Mouse (Mus musculus) lung, adult 2 months (tissue): ENCODE results near the gene Myo9b. TPM values are rescaled to one million over a fixed set of nuclear protein-coding genes. Genes with fewer than 3 reads are reported as not detected.

Source experiments
- DNase-seq: peaks from one replicate; pipeline ENCODE4 v3.0.0; 2022
- H3K4me1 ChIP-seq: fragments of 200-500 bp; 2 replicates; pipeline ENCODE4 v1.6.1; 2011; ENCODE audit warnings: low read length; ENCODE audit not compliant: control insufficient read depth, insufficient read depth
- H3K4me3 ChIP-seq: fragments of 200-500 bp; replicated peaks from 2 replicates; pipeline ENCODE3; 2011; ENCODE audit warnings: low read depth, mild to moderate bottlenecking, control low read depth, low read length; ENCODE audit errors: extremely low read depth
- CTCF ChIP-seq: fragments of 200-500 bp; IDR thresholded peaks from 2 replicates; pipeline ENCODE4 v1.5.1; 2011; ENCODE audit warnings: mild to moderate bottlenecking, low read length, control low read depth; ENCODE audit not compliant: insufficient read depth
- POLR2A ChIP-seq: fragments of 200-500 bp; IDR thresholded peaks from 2 replicates; pipeline ENCODE4 v1.6.1; 2011; ENCODE audit warnings: low read depth, mild to moderate bottlenecking, control low read depth, low read length, borderline replicate concordance; ENCODE audit errors: extremely low read depth
- WGBS: fragments of 180-500 bp; shearing (Covaris S2); methylation state at CpG from one replicate; pipeline ENCODE4 v1.1.7; 2018; 5-methylcytosine and 5-hydroxymethylcytosine counted together
- polyA plus RNA-seq: library from polyadenylated mRNA; depleted of rRNA; stranded (reverse); fragments of >200 nt; gene quantifications from 2 replicates; pipeline ENCODE4 v1.2.3, GENCODE M21; 2012

Gene Myo9b
- polyA plus RNA-seq, 1 experiment = 37.6 TPM

DNA sequence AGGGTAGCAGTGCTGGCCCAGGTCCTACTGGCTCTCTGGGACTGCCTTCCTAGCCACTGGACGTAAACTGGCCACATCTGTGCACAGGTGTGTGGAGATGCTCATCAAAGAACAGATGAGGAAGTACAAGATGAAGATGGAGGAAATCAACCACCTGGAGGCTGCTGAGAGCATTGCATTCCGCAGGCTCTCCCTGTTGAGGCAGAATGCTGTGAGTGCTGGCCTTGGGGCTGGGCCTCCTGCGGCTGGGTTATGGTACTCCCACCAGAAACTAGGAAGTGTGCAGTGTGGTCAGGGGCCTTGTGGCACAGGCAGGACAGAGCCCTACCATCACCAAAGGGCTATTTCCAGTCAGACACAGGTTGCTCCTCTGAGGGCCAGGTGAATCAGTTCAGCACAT lies 85.5 kb downstream of the Myo9b start:
- no peak overlapping the region for H3K4me3 ChIP-seq
- H3K4me1 ChIP-seq = no peaks in the 10 kb centered on the region
- no peak for TF ChIP-seq POLR2A
- no peak for TF ChIP-seq CTCF
- DNase-seq = no peak
- 78% methylated on average over 3 of the region's 3 CpGs for WGBS

- TF ChIP-seq POLR2A (peak; percentile 89), CTCF (no peak)
- Histone ChIP-seq H3K4me3 (peak within 1 kb of the TSS; percentile 84), H3K4me1 (peaks cover 9% of the 10 kb centered on the region)
- peak; percentile 93 for DNase-seq
- under 1% methylated on average over 56 of the region's 56 CpGs for WGBS
Observed at GRCm38 (mm10) chr8:71366771-71367528, 94.4 kb downstream of the Myo9b start, which contains the start of gene Use1. Gene Use1 (plus strand): TSS chr8:71366848.

DNA sequence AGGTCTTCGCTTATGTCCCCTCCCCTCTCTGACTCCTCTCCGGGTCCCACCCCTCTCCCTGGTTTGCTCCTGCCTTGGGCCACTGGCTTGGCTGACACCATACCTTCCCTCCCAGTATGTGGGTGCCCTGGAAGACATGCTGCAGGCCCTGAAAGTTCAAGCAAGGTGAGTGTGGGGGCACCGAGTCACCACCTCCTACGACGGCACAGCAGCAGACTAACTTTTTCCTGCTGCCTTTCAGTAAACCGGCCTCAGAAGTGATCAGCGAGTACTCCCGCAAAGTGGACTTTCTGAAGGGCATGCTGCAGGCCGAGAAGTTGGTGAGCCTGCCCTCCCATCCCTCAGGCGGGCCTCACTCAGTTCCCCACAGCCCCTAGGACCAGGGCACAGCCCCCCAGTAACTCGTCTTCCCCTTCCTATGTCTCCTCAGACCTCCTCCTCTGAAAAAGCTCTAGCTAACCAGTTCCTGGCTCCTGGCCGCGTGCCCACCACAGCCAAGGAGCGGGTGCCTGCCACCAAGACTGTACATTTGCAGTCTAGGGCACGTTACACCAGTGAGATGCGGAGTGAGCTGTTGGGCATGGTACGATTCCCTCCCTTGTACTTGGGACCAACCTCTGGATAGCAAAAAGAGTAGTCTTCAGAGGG lies 95.1 kb downstream of the Myo9b start:
- TF ChIP-seq POLR2A (no peak), CTCF (no peak)

DNA sequence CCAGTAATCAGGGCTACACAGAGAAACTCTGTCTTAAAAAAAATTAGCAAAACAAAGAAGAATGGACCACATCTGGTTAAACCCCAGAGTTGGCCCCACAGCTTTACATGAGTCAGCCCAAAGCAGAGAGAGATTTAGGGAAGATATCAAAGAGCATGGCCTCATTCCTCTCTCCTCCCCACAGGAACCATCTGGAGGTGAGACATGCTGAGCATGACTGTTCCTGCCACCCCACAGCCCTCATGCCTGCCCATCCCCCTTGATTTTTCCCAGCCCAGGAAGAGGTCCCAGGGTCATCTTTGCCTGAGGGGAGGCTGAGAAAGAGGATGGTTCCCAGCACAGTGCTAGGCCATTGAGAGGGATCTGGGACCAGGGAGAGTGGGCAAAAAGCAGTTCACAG lies 95.9 kb downstream of the Myo9b start:
- Histone ChIP-seq H3K4me1 (peaks cover 9% of the 10 kb centered on the region), H3K4me3 (no peak overlapping the region)
- no peak for DNase-seq
- TF ChIP-seq CTCF (no peak), POLR2A (no peak)

More for the DNA sequence above, 95.1 kb downstream of the Myo9b start:
- WGBS = 24% methylated on average over 17 of the region's 17 CpGs
- peak overlapping the region; percentile 84 for H3K4me3 ChIP-seq
- DNase-seq = no peak
- H3K4me1 ChIP-seq = peaks cover 9% of the 10 kb centered on the region

GRCm38 (mm10) chr8:71369040-71369718 lies 96.7 kb downstream of the Myo9b start:
- Histone ChIP-seq H3K4me1 (peaks cover 9% of the 10 kb centered on the region), H3K4me3 (no peak overlapping the region)
- WGBS = 90% methylated on average over 10 of the region's 10 CpGs
- TF ChIP-seq POLR2A (no peak), CTCF (no peak)
- no peak for DNase-seq

GRCm38 (mm10) chr8:71370711-71371235 lies 98.3 kb downstream of the Myo9b start:
- TF ChIP-seq CTCF (no peak), POLR2A (no peak)
- no peak for DNase-seq
- Histone ChIP-seq H3K4me1 (peaks cover 16% of the 10 kb centered on the region), H3K4me3 (peak overlapping the region; percentile 94)
- WGBS = 13% methylated on average over 5 of the region's 5 CpGs

GRCm38 (mm10) chr8:71371236-71371848 lies 98.8 kb downstream of the Myo9b start, which contains the start of gene Ocel1:
Gene Ocel1 (plus strand): TSS chr8:71371298.
- H3K4me3 ChIP-seq = peak within 1 kb of the TSS; percentile 94

GRCm38 (mm10) chr8:71372427-71372826 lies 99.9 kb downstream of the Myo9b start:
- Histone ChIP-seq H3K4me1 (peaks cover 21% of the 10 kb centered on the region), H3K4me3 (no peak overlapping the region)
- DNase-seq = no peak
- TF ChIP-seq CTCF (no peak), POLR2A (no peak)
- WGBS = 85% methylated on average over 12 of the region's 12 CpGs

More at GRCm38 (mm10) chr8:71371236-71371848, 98.8 kb downstream of the Myo9b start, which contains the start of gene Ocel1:
- under 1% methylated on average over 67 of the region's 68 CpGs for WGBS
- TF ChIP-seq CTCF = peak; percentile 66
- TF ChIP-seq POLR2A = peak; percentile 88
- peaks cover 20% of the 10 kb centered on the region for H3K4me1 ChIP-seq
- peak; percentile 97 for DNase-seq

- no peak overlapping the region for H3K4me3 ChIP-seq
- no peak for TF ChIP-seq POLR2A
- TF ChIP-seq CTCF = no peak
- no peak for DNase-seq
- peaks cover 17% of the 10 kb centered on the region for H3K4me1 ChIP-seq
- 93% methylated on average over 3 of the region's 3 CpGs for WGBS
Observed at GRCm38 (mm10) chr8:71373000-71373399, 100.5 kb downstream of the Myo9b start.
